Mouse (Mus musculus) lung, postnatal 0 days (tissue): ENCODE results near the gene Rab4b.

ENCODE experiments used
- CTCF ChIP-seq: IDR thresholded peaks from 2 replicates; pipeline ENCODE4 v1.5.1; 2016; ENCODE audit warnings: antibody characterized with exemption, mild to moderate bottlenecking
- EP300 ChIP-seq: IDR thresholded peaks from 2 replicates; pipeline ENCODE4 v1.6.1; 2016; ENCODE audit warnings: antibody characterized with exemption, mild to moderate bottlenecking, control low read depth

DNA sequence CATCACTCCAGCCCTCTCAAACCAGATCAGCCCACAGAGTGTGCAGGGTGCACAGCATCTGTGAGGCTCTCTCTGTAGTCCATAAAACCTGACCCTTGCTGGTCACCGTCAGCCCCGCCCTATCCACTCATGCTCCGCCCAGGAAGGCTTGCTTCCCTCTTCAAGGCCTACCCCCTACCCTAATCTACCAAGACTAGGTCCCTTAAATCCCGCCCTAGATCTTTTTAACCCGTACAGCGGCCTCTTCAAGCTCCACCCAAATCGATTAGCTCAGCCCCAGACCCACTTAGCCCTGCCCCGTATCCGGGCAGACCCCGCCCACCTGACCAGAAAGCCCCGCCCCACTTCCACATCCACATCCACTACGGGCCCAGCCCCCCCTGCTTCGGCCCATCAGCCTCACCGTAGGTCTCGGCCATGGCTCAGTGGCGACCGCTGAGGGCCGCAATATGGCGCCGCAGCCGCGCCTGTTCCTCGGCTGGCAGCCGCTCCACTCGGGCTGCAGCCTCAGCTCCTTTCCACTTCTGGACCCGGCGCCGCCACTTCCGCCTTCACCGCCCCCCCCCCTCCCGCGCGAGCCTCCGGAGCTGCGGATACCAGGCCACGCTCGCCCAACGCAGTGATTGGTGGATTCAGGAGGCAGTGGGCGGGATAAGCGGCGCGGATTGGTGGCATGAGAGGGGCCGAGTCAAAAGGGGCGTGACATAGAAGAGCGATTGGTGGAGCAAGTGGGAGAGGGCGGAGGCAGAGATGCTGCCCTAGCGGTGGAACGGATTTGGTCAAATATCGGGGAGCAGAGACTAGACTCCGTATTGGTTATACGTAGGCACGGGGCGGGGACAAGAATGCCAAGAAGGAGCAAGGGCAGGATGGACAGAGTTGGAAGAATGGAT, at the start of gene Rab4b:
- TF ChIP-seq CTCF = peak; percentile 76
- no peak for TF ChIP-seq EP300
